Mouse (Mus musculus) lung, adult 18-20 months (tissue): Measurements from ENCODE around the gene Frmd8.
A peak's percentile ranks its signal among the peaks of the same experiment; 100 is the strongest.

Source experiments
- DNase-seq, 2 experiments: peaks; one replicate each; pipeline ENCODE4 v3.0.0; 2022; ENCODE audit warnings: mixed read lengths in 2 of 2

Gene Frmd8

DNA sequence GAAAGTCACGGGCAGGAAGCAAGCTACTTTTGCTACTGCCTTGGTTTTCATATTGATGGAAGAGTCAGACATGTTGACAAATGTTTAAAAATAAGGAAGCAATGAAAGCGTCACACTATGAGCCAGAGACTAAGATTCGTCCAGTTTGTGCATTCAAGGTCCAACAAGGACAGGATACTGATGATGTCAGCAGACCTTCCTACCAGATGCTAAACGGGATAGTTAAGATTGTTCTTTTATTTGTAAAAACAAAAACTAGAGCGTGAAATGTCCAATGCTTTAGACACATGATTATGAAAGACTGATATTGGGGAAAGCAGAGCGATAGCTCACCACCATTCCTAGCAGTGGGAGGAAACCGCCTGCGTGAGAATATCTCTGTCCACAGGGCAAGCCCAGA lies 37.5 kb downstream of the Frmd8 start:
- peak in 1 of 2 experiments; percentile 25 for DNase-seq

DNA sequence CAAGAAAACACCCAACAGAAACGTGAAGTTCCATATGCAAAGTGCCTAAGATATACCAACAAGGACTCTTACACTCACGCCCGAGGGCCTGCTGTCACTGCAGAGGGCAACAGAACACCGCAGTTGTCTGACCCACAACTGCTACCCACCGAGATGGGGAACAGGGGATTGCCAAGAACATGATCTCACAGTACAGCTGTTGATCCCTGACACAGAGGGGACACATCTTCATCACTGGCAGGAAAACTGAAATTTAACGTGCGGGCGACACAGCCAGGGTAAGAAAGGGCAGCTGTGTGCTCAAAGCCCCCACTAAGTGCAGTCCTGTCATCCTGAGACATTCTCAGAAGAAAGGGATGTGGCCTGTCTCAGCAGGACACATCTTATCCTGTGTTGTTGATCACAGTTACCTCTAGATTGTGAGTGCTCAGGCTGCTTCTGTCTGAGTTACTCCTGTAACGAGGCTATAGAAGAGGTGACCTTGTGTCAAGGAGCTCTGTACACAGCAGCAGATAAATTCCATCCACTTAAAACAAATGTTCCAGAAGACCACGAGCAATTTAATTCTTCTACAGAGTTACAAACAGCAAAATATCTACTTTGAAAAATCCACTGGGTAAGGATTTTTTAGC lies 38.0 kb downstream of the Frmd8 start:
- DNase-seq = peak in 1 of 2 experiments; percentile 35

- peak in 1 of 2 experiments; percentile 22 for DNase-seq
Observed at GRCm38 (mm10) chr19:5835922-5836430, 39.1 kb downstream of the Frmd8 start.

- DNase-seq = peak in 1 of 2 experiments; percentile 22
Observed at GRCm38 (mm10) chr19:5835054-5835921, 39.8 kb downstream of the Frmd8 start.

DNA sequence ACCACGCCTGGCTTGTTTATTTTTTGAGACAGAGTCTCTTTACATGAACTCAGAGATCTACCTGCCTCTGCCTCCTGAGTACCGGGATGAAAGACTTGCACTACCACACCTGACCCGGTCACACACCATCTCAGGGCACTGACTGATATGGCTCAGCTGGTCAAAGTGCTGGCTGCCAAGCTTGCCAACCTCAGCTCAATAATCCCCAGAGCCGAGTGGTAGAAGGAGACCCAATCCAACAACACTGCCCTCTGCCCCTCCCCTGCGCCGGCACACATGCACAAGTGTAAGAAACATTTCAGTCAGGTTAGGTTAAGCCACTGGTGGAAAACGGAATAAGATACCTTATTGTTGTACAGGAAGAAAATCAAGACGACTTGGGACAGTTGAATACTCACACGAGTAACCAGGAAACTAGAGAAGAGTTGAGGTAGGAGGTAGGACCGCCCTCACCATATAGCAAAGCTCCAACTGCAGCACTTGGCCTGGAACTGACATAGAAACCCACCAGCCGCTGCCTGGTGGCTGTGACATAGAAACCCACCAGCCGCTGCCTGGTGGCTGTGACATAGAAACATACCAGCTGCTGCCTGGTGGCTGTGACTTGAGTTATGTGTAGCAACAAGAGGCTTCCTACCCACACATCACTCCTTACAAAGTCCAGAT lies 40.7 kb downstream of the Frmd8 start:
- DNase-seq = peak in 1 of 2 experiments; percentile 32

GRCm38 (mm10) chr19:5833287-5834100 lies 41.6 kb downstream of the Frmd8 start:
- peak in 1 of 2 experiments; percentile 20 for DNase-seq

DNA sequence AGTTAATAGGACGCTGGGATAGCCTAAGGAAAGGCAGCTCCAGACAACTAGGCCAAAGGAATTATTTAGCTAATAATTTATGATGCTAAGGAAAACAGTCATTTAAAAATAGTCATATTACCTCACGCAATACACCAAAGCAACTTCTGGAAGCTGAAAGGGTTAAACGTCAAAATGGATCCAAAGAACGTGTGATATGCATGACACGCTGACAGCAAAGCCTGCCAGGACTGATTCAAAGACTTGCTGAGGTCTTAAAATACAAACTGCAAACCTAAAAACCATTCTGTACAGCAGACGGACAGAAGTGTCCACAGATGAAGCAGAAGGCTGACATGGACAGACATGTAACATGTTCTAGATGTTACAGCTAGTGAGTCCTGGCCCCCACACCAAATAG lies 42.7 kb downstream of the Frmd8 start:
- no peak for DNase-seq

DNA sequence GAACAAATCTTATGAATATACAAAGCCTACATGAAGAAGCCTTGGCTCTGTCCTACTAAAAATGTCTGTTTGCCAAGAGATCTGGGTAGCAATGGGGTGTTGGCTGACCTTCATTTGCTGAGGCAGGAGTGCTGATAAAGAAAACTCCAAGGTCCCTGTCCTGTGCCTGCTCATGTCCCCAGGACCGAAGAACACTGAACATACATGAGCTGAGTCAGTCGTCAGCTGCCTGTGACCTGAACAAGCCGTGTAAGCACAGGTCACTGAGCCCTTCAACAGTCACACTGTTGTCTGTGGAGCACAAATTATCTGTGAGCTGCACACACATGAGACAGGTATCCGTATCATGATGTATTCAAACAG lies 43.1 kb downstream of the Frmd8 start:
- DNase-seq = no peak

DNA sequence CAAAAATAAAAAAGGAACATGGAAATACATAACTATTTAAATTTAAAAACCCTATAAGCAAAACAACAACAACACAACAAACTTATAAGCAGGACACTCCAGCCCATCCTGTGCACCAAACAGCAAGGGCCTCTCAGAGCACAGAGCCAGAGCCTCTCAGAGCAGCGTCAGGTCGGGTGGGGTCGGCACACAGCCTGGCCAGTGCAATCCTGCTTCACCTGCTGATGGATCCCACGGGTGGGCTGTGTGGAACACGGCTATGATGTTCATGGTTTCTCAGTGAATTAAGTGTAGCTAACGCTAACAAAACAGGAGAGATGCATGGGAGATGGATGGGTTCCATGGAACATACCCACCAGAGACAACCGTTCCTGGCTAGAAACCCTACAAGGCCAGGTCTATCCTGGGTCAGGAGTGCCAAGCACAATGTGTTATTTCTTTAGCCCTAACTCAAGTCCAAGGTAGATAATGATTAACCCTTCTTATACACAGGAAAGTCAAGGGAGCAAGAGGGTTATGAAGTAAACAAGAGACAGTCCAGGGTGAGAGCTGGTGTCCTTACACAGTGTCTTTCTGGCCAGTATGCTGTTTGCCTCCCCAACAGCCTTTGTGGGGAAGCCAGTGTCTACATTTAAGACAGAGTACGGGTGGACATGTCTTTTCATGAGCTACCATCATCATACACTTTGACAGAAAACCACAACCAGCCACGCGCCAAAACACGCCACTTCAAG lies 43.7 kb downstream of the Frmd8 start:
- DNase-seq = no peak

DNA sequence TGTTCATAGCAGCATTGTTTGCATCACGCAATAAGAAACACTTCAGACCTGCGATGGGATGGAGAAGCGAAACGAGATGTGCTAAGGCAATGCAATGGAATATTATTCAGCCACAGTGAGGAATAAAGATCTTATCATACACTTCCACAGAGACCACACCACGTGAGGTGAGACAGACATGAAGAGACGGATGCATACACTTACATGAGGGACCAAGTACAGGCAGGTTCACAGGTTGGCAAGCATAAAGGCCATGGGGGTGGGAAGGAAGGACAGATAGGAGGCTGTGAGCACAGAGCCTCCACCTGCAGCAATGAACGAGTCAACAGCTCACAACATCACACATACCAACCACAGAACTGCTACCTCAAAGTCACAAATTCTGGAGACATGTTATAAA lies 44.3 kb downstream of the Frmd8 start:
- no peak for DNase-seq

GRCm38 (mm10) chr19:5829958-5830615 lies 45.0 kb downstream of the Frmd8 start:
- DNase-seq = no peak

GRCm38 (mm10) chr19:5828905-5829304 lies 46.2 kb downstream of the Frmd8 start:
- no peak for DNase-seq

GRCm38 (mm10) chr19:5828155-5828554 lies 46.9 kb downstream of the Frmd8 start:
- no peak for DNase-seq

DNA sequence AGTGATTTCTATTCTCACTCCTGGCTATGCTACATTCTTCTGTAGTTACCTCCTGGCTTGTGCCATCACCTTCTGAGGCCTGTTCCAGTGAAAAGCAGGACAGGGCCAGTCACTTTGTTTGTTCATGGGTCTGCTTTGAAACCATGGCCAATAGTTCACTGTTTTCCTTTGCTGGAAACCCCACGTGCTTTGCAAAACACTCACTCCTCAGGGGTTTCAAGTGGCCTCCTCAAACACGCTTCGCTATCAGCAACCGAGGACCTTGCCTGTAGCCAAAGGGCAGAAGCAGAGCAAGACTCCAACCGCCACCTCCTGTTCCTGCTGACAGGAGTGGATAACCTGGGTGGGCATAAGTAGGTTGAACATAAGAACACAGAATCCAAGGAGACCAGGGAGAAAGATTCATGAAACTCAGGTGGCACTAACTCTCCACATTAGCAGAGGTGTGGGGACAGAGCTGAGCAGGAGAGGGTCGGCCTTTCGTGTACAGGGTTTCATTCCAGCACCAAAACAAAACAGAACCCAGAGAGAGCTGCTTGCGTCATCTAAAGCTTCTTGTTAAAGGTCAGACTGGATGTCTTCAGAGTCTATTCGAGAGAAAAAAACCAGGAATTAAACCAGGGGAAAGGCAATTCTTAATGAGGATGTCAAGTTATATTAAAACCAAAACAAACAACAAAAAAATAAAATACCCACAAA lies 47.5 kb downstream of the Frmd8 start:
- peak; percentile 80 to 86 for DNase-seq

DNA sequence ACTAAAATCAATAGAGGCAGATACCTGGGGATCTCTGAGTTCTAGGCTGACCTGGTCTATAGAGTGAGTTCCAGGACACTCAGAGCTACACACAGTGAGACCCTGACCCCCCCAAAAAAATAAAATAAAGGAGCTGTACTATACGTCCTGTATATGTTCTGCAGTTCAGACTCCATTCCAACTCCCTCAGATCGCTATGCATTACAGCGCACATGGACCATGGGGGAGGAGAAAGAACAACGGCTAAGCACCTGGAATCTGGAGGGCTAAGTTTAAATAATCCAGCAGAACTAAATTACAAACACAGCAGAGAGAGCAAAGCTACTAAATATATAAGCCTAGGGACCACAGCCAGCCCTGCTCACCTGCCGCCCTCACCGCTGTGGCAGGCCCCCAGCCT lies 48.0 kb downstream of the Frmd8 start:
- no peak for DNase-seq

- DNase-seq = no peak
Observed at GRCm38 (mm10) chr19:5826731-5827002, 48.4 kb downstream of the Frmd8 start.

GRCm38 (mm10) chr19:5825901-5826730 lies 49.0 kb downstream of the Frmd8 start:
- no peak for DNase-seq

- DNase-seq = no peak
Observed at GRCm38 (mm10) chr19:5824826-5825617, 50.1 kb downstream of the Frmd8 start.
